Mouse (Mus musculus): ENCODE data around the gene Efcab5. TPM values are rescaled to one million over a fixed set of nuclear protein-coding genes. Genes with fewer than 3 reads are reported as not detected.

Efcab5 gene
- polyA plus RNA-seq, 1 experiment from 2014 or later, result 0.15 TPM

- WGBS, result under 1% methylated on average over 11 of the region's 11 CpGs
- DNase-seq (ENCODE audit: low spot score), result no peak
These were observed 26.7 kb upstream of the Efcab5 start for GRCm38 (mm10) chr11:77215483-77215882.

GRCm38 (mm10) chr11:77214755-77215154 lies 26.0 kb upstream of the Efcab5 start:
- peak; percentile 65 for ATAC-seq (ENCODE audit: low FRiP score, low TSS enrichment)
- no peak overlapping the region for H3K4me3 ChIP-seq (ENCODE audit: low read depth, low read length)
- DNase-seq (ENCODE audit: low spot score), result peak; percentile 55
- no peaks in the 10 kb centered on the region for H3K27me3 ChIP-seq (ENCODE audit: control insufficient read depth, insufficient read depth, low read length)
- 4% methylated on average over 1 of the region's 1 CpGs for WGBS
- no peak overlapping the region for H3K27ac ChIP-seq (replicated peaks)
- H3K9ac ChIP-seq (ENCODE audit: low read length), result no peak overlapping the region
- 0 out of 2 replicates have a peak overlapping the region, but pooled peaks have one; percentile 96 for H3K4me2 ChIP-seq (replicated peaks; ENCODE audit: low read depth)
- H3K9me3 ChIP-seq (ENCODE audit: control insufficient read depth, low read length), result no peaks in the 10 kb centered on the region
- no peaks in the 10 kb centered on the region for H3K36me3 ChIP-seq (ENCODE audit: control insufficient read depth, insufficient read depth, low read length)
- peak; percentile 93 for TF ChIP-seq CTCF (IDR thresholded peaks at IDR 0.05; ENCODE audit: low read depth)
- TF ChIP-seq EP300 (optimal IDR thresholded peaks at IDR 0.05), result no peak
- no peaks in the 10 kb centered on the region for H3K4me1 ChIP-seq (replicated peaks; ENCODE audit: control insufficient read depth, insufficient read depth)

More at GRCm38 (mm10) chr11:77215483-77215882, 26.7 kb upstream of the Efcab5 start:
- Histone ChIP-seq H3K27ac (replicated peaks) (peak overlapping the region; percentile 87), H3K9ac (ENCODE audit: low read length) (peak overlapping the region; percentile 88), H3K27me3 (ENCODE audit: control insufficient read depth, insufficient read depth, low read length) (no peaks in the 10 kb centered on the region), H3K4me3 (ENCODE audit: low read depth, low read length) (peak overlapping the region; percentile 84), H3K9me3 (ENCODE audit: control insufficient read depth, low read length) (no peaks in the 10 kb centered on the region), H3K4me1 (replicated peaks; ENCODE audit: control insufficient read depth, insufficient read depth) (no peaks in the 10 kb centered on the region), H3K4me2 (replicated peaks; ENCODE audit: low read depth) (peak overlapping the region; percentile 96), H3K36me3 (ENCODE audit: control insufficient read depth, insufficient read depth, low read length) (no peaks in the 10 kb centered on the region)
- ATAC-seq (ENCODE audit: low FRiP score, low TSS enrichment), result peak; percentile 48; the same call in 1 of the 2 replicates
- TF ChIP-seq EP300 (optimal IDR thresholded peaks at IDR 0.05) (no peak), CTCF (IDR thresholded peaks at IDR 0.05; ENCODE audit: low read depth) (0 out of 2 replicates have a peak, but pooled peaks have one; percentile 9)

GRCm38 (mm10) chr11:77214142-77214692 lies 25.4 kb upstream of the Efcab5 start:
- no peaks in the 10 kb centered on the region for H3K36me3 ChIP-seq (ENCODE audit: control insufficient read depth, insufficient read depth, low read length)
- no peak overlapping the region for H3K4me2 ChIP-seq (replicated peaks; ENCODE audit: low read depth)
- TF ChIP-seq EP300 (optimal IDR thresholded peaks at IDR 0.05), result no peak
- no peak for TF ChIP-seq CTCF (IDR thresholded peaks at IDR 0.05; ENCODE audit: low read depth)
- WGBS, result 92% methylated on average over 1 of the region's 1 CpGs
- H3K4me3 ChIP-seq (ENCODE audit: low read depth, low read length), result no peak overlapping the region
- H3K27me3 ChIP-seq (ENCODE audit: control insufficient read depth, insufficient read depth, low read length), result no peaks in the 10 kb centered on the region
- no peak overlapping the region for H3K27ac ChIP-seq (replicated peaks)
- no peak overlapping the region for H3K9ac ChIP-seq (ENCODE audit: low read length)
- DNase-seq (ENCODE audit: low spot score) (no peak), ATAC-seq (ENCODE audit: low FRiP score, low TSS enrichment) (no peak)
- H3K4me1 ChIP-seq (replicated peaks; ENCODE audit: control insufficient read depth, insufficient read depth), result no peaks in the 10 kb centered on the region
- H3K9me3 ChIP-seq (ENCODE audit: control insufficient read depth, low read length), result no peaks in the 10 kb centered on the region

- TF ChIP-seq CTCF (IDR thresholded peaks at IDR 0.05; ENCODE audit: low read depth) (no peak), EP300 (optimal IDR thresholded peaks at IDR 0.05) (no peak)
- no peak overlapping the region for H3K9ac ChIP-seq (ENCODE audit: low read length)
- H3K27ac ChIP-seq (replicated peaks), result no peak overlapping the region
- no peak for ATAC-seq (ENCODE audit: low FRiP score, low TSS enrichment)
- no peak overlapping the region for H3K4me3 ChIP-seq (ENCODE audit: low read depth, low read length)
- no peaks in the 10 kb centered on the region for H3K9me3 ChIP-seq (ENCODE audit: control insufficient read depth, low read length)
- WGBS, result 55% methylated on average over 1 of the region's 1 CpGs
- H3K4me1 ChIP-seq (replicated peaks; ENCODE audit: control insufficient read depth, insufficient read depth), result no peaks in the 10 kb centered on the region
- H3K27me3 ChIP-seq (ENCODE audit: control insufficient read depth, insufficient read depth, low read length), result no peaks in the 10 kb centered on the region
- H3K36me3 ChIP-seq (ENCODE audit: control insufficient read depth, insufficient read depth, low read length), result no peaks in the 10 kb centered on the region
- no peak overlapping the region for H3K4me2 ChIP-seq (replicated peaks; ENCODE audit: low read depth)
- no peak for DNase-seq (ENCODE audit: low spot score)
These were observed 11.9 kb upstream of the Efcab5 start for GRCm38 (mm10) chr11:77200703-77201102.

- Histone ChIP-seq H3K4me3 (ENCODE audit: low read depth, low read length) (no peak overlapping the region), H3K27ac (replicated peaks) (no peak overlapping the region), H3K9me3 (ENCODE audit: control insufficient read depth, low read length) (no peaks in the 10 kb centered on the region), H3K9ac (ENCODE audit: low read length) (no peak overlapping the region), H3K4me1 (replicated peaks; ENCODE audit: control insufficient read depth, insufficient read depth) (no peaks in the 10 kb centered on the region), H3K4me2 (replicated peaks; ENCODE audit: low read depth) (no peak overlapping the region), H3K27me3 (ENCODE audit: control insufficient read depth, insufficient read depth, low read length) (no peaks in the 10 kb centered on the region), H3K36me3 (ENCODE audit: control insufficient read depth, insufficient read depth, low read length) (no peaks in the 10 kb centered on the region)
- ATAC-seq (ENCODE audit: low FRiP score, low TSS enrichment), result no peak
- DNase-seq (ENCODE audit: low spot score), result no peak
- no peak for TF ChIP-seq EP300 (optimal IDR thresholded peaks at IDR 0.05)
- no peak for TF ChIP-seq CTCF (IDR thresholded peaks at IDR 0.05; ENCODE audit: low read depth)
- WGBS, result 30% methylated on average over 4 of the region's 4 CpGs
These were observed 10.9 kb upstream of the Efcab5 start for GRCm38 (mm10) chr11:77199636-77200035.

Data from stomach, postnatal 0 days (tissue).